28 mouse cellular contexts compared by ENCODE assay signal in genomic region chr5:141615763-141616162, GRCm38 (mm10).
A peak's percentile ranks its signal among the peaks of the same experiment; 100 is the strongest.
DNase-seq lines count a peak whose midpoint lies in the region; ATAC-seq and TF ChIP-seq lines count a peak whose summit lies in the region.
"Had no signal": no experiment of that assay in that cellular context is flagged by ENCODE, and none has a peak within 500 bp of the region (broad histone marks: within the 10 kb centered on the region; RNA-seq: fewer than 3 reads in every experiment).

No protein-coding gene starts in this region.

- intact Hi-C loops in heart, postnatal 25 days (cut with DNase I): no loop called here
- intact Hi-C loops in heart, adult 2 months (cut with DNase I): no loop called here

- peaks cover 8% of the 10 kb centered on the region for H3K4me1 ChIP-seq in heart, postnatal 0 days (ENCODE audit: control insufficient read depth, insufficient read depth)
- no peaks in the 10 kb centered on the region; the same call in 1 of the 2 replicates for H3K4me1 ChIP-seq in heart, adult 2 months (ENCODE audit: control insufficient read depth, insufficient read depth, low read length)
- peaks cover 24% of the 10 kb centered on the region; the same call in 1 of the 2 replicates for H3K4me1 ChIP-seq in embryonic facial prominence, embryonic 10.5 days
- peaks cover 43% of the 10 kb centered on the region for H3K4me1 ChIP-seq in limb, embryonic 10.5 days

- H3K27me3 ChIP-seq in heart, postnatal 0 days (ENCODE audit: control insufficient read depth, insufficient read depth, low read length): no peaks in the 10 kb centered on the region
- no peaks in the 10 kb centered on the region; the same call in 1 of the 2 replicates for H3K27me3 ChIP-seq in heart, adult 2 months (ENCODE audit: control insufficient read depth, insufficient read depth, low read length)
- no peaks in the 10 kb centered on the region for H3K27me3 ChIP-seq in embryonic facial prominence, embryonic 10.5 days (replicated peaks; ENCODE audit: low read depth, poor library complexity, severe bottlenecking)
- no peaks in the 10 kb centered on the region for H3K27me3 ChIP-seq in limb, embryonic 10.5 days (ENCODE audit: low read depth, poor library complexity, severe bottlenecking)
- H3K27me3 ChIP-seq: forebrain, embryonic 15.5 days; hindbrain, embryonic 12.5 days; midbrain, embryonic 12.5 days; neural tube, embryonic 13.5 days; Patski had no signal

- peak; percentile 63 for DNase-seq in heart, adult 11 months
- no peak for DNase-seq in heart, postnatal 25 days (ENCODE audit: low spot score)
- peak; percentile 41 for DNase-seq in heart, postnatal 0 days (ENCODE audit: low spot score)
- DNase-seq in heart, adult 2 months: no peak
- peak; percentile 41 for DNase-seq in embryonic facial prominence, embryonic 10.5 days (ENCODE audit: low spot score)
- DNase-seq in limb, embryonic 10.5 days (ENCODE audit: low spot score): peak; percentile 51
- DNase-seq in c-Kit-positive CD71-positive TER-119-positive erythroid progenitor cells, embryonic 14.5 days (ENCODE audit: low spot score): no peak
- DNase-seq: adrenal gland, postnatal 10 days; cerebellum, adult 9-10 months; gastrocnemius, postnatal 25 days; kidney, adult 11 months; liver, postnatal 0 days; retina, postnatal 1 day; right cerebral cortex, postnatal 25 days; spleen, adult 18-20 months had no signal

- H3K9me3 ChIP-seq in heart, postnatal 0 days (replicated peaks; ENCODE audit: control insufficient read depth, low read length): no peaks in the 10 kb centered on the region
- H3K9me3 ChIP-seq in embryonic facial prominence, embryonic 10.5 days: no peaks in the 10 kb centered on the region
- no peaks in the 10 kb centered on the region for H3K9me3 ChIP-seq in limb, embryonic 10.5 days (replicated peaks)
- H3K9me3 ChIP-seq: forebrain, embryonic 15.5 days; hindbrain, embryonic 12.5 days; limb, embryonic 12.5 days; midbrain, embryonic 12.5 days; neural tube, embryonic 13.5 days had no signal

- TF ChIP-seq CTCF in heart, postnatal 0 days (IDR thresholded peaks at IDR 0.05; ENCODE audit: low read depth): no peak
- TF ChIP-seq CTCF in heart, adult 2 months (IDR thresholded peaks at IDR 0.05): no peak

- no peak overlapping the region for H3K9ac ChIP-seq in heart, postnatal 0 days (replicated peaks; ENCODE audit: low read depth, low read length)
- H3K9ac ChIP-seq in heart, adult 2 months (ENCODE audit: low read depth, low read length): no peak overlapping the region
- H3K9ac ChIP-seq: forebrain, embryonic 15.5 days; hindbrain, embryonic 12.5 days; liver, postnatal 0 days; midbrain, embryonic 12.5 days; neural tube, embryonic 13.5 days had no signal

- 40% methylated on average over 7 of the region's 7 CpGs for WGBS in heart, postnatal 0 days
- 67% methylated on average over 7 of the region's 7 CpGs for WGBS in heart, adult 2 months
- 53% methylated on average over 7 of the region's 7 CpGs for WGBS in embryonic facial prominence, embryonic 10.5 days
- 31% methylated on average over 7 of the region's 7 CpGs for WGBS in limb, embryonic 10.5 days

- H3K4me2 ChIP-seq in heart, postnatal 0 days (ENCODE audit: low read depth, low read length): no peak overlapping the region
- H3K4me2 ChIP-seq: forebrain, embryonic 15.5 days; hindbrain, embryonic 12.5 days; limb, embryonic 12.5 days; liver, embryonic 11.5 days; midbrain, embryonic 12.5 days; neural tube, embryonic 13.5 days had no signal

- no peaks in the 10 kb centered on the region for H3K79me2 ChIP-seq in heart, adult 2 months (replicated peaks; ENCODE audit: control insufficient read depth, insufficient read depth, low read length)

- ATAC-seq in heart, postnatal 0 days (ENCODE audit: insufficient read depth, low read depth): no peak
- no peak for ATAC-seq in activated CD4-positive, CD25-positive, alpha-beta regulatory T cell, adult 4 months
- ATAC-seq: forebrain, embryonic 15.5 days; liver, postnatal 0 days; lung, postnatal 0 days; Patski had no signal

- H3K36me3 ChIP-seq in heart, postnatal 0 days (replicated peaks; ENCODE audit: control insufficient read depth, insufficient read depth, low read length): no peaks in the 10 kb centered on the region
- H3K36me3 ChIP-seq in heart, adult 2 months (ENCODE audit: control insufficient read depth, insufficient read depth, low read length): no peaks in the 10 kb centered on the region
- H3K36me3 ChIP-seq in embryonic facial prominence, embryonic 10.5 days (replicated peaks): no peaks in the 10 kb centered on the region
- H3K36me3 ChIP-seq in limb, embryonic 10.5 days: no peaks in the 10 kb centered on the region
- H3K36me3 ChIP-seq: forebrain, embryonic 15.5 days; hindbrain, embryonic 12.5 days; limb, embryonic 12.5 days; midbrain, embryonic 12.5 days; neural tube, embryonic 13.5 days had no signal

- TF ChIP-seq POLR2A in heart, adult 2 months (IDR thresholded peaks at IDR 0.05; ENCODE audit: insufficient read depth, low read depth, low read length): no peak

- H3K4me3 ChIP-seq in heart, postnatal 0 days (ENCODE audit: low read depth, low read length): no peak overlapping the region
- no peak overlapping the region for H3K4me3 ChIP-seq in heart, adult 2 months
- no peak overlapping the region for H3K4me3 ChIP-seq in embryonic facial prominence, embryonic 10.5 days
- H3K4me3 ChIP-seq in limb, embryonic 10.5 days: no peak overlapping the region
- H3K4me3 ChIP-seq: forebrain, embryonic 15.5 days; hindbrain, embryonic 12.5 days; left cerebral cortex, adult 2 months; limb, embryonic 12.5 days; midbrain, embryonic 12.5 days; myocyte; neural tube, embryonic 13.5 days had no signal

- no peak overlapping the region for H3K27ac ChIP-seq in heart, postnatal 0 days (ENCODE audit: low read depth)
- H3K27ac ChIP-seq in heart, adult 2 months: no peak overlapping the region
- H3K27ac ChIP-seq in embryonic facial prominence, embryonic 10.5 days (replicated peaks): no peak overlapping the region
- no peak overlapping the region for H3K27ac ChIP-seq in limb, embryonic 10.5 days
- H3K27ac ChIP-seq: forebrain, embryonic 15.5 days; hindbrain, embryonic 12.5 days; kidney, postnatal 0 days; left cerebral cortex, adult 2 months; limb, embryonic 12.5 days; macrophage; midbrain, embryonic 12.5 days; neural tube, embryonic 13.5 days had no signal

- TF ChIP-seq EP300 in heart, postnatal 0 days (IDR thresholded peaks at IDR 0.05; ENCODE audit: low read depth): no peak
- no peak for TF ChIP-seq EP300 in heart, adult 2 months (IDR thresholded peaks at IDR 0.05; ENCODE audit: insufficient read depth, low read depth, low read length)

Comparison
In these comparisons a context has a peak if more than half of its experiments do, and no peak if none do; other contexts are left out.
1. DNase-seq: peak in heart, adult 11 months (single experiment), heart, postnatal 0 days (single experiment), embryonic facial prominence, embryonic 10.5 days (single experiment) and limb, embryonic 10.5 days (single experiment); none in heart, postnatal 25 days (single experiment), heart, adult 2 months (0 of 2) and c-Kit-positive CD71-positive TER-119-positive erythroid progenitor cells, embryonic 14.5 days (single experiment).